Mouse (Mus musculus) cerebellum, adult 11 months (tissue): ENCODE data around the gene Ube2b.
A peak's percentile ranks its signal among the peaks of the same experiment; 100 is the strongest.

Source experiments
- DNase-seq: peaks from one replicate; pipeline ENCODE4 v3.0.0; 2022

The Ube2b gene

DNA sequence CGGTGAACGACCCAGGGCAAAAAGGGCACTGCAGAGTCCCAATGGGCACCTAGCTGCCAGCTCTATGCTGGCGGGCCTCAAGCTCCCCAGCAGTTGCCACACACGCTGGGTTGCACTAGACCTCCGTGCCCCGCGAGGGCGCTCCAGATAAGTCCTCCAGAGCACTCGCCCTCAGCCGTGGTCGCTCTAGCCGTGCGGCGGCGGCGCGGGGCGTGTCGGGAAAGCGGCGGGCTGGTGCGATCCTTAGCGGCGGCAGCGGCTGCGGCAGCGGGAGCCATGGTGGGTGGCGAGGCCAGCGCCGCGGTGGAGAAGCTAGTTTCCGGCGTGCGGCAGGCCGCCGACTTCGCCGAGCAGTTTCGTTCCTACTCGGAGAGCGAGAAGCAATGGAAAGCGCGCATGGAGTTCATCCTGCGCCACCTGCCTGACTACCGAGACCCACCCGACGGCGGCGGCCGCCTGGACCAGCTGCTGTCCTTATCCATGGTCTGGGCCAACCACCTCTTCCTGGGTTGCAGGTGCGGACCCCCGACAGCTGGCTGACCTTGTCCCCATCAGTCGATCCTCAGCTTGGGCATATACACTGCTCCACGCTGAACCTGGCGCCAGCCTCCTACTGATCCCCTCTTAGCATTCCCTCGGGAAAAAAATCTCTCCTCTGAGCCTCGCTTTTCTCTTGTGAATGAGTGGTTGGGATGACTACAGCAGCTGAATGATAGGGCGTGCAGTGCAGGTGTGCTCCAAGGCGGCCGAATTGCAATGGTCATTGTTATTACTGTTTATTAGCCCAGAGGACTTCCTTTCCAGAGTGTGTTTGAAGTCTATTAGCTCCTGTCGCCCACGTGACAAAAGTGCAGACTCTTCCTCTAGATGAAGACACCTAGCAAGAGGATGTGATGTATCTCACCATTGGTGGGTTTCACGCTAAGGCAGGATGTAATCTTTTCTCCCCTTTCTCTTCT is 32.8 kb downstream of the Ube2b start, which contains the start of gene Cdkn2aipnl:
Gene Cdkn2aipnl, plus strand, starts transcription at position 219 of the 959 bp plus-strand sequence.
- DNase-seq, result peak; percentile 94

DNA sequence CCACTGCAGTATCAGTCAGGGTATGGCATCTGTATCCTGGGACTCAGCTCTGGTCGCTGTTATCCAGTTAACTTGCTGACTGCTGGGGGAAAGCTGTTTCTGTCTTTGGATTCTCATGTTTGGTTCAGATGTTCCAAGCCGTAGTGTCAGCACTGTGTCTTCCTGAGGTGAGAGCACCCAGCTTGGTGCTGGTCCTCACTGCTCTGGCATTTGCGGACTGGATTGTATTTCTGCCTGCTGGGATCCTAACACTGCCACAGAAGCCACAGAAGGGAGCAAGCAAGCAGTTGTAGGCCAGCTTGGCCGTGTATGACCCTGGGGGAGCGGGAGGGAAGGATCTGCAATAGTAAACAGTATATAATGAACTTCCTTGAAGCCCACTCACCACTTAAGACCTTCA is 33.9 kb downstream of the Ube2b start:
- DNase-seq, result no peak

GRCm38 (mm10) chr11:51962277-51962676 is 38.3 kb downstream of the Ube2b start:
- no peak for DNase-seq

DNA sequence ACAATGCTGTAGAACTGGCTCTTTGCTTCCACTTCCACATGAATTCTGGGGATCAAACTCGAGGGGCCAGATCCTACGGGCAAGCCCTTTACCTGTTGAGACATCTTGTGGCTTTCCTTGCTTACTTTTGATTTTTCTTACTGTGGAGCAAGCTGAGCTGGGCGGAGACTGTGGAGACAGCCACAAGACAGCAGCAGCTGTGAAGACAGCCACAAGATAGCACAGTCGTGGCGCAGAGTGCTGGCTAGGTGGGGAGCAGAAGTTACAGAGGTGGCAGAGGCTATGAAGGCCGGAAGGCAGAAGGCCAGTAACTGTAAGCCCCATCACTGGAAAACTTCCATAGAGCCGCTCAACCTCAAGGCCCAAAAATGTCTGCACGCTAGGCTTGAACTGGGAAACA is 38.8 kb downstream of the Ube2b start:
- DNase-seq, result no peak

DNA sequence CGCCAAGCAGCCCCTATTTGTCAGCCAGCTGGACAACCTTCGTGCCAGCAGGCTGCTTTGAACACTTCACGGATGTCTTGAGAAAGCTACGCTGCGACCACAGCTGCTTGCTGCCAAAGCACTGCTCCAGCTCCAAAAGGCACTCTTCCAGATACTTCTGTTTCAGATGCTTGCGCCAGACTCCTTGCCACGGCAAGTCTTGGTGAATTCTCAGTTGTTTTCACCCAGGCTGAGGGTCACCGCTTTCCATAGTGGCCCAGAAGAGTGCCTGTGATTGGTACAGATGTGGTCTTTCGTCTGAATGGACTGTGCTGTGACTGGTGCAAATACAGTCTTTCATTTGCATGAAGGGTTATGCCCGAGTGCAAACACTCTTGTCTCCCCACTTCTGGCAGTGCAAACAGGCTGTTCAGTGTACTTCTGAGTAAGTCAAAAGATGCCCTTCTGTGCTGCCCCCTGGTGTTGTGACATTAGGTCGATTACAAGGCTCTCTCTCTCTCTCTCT is 39.5 kb downstream of the Ube2b start:
- no peak for DNase-seq

DNA sequence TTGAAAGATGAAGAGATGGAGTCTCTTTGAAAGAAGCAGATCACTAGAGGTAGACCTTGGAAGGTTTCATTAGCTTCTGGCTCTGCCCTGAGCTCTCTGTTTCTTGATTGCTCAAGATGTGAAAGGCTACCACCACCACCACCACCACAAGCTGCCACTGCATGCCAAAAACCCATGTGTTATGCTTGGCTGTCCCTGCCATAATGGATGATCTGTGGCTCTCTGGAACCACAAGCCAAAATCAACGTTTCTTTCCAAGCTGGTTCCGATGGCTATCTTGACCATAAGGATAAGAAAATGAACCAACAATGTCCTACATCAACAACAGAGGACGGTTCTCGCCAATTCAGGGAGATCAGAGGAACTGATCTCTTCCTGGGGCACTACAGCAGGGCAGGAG is 40.5 kb downstream of the Ube2b start:
- DNase-seq, result no peak

DNA sequence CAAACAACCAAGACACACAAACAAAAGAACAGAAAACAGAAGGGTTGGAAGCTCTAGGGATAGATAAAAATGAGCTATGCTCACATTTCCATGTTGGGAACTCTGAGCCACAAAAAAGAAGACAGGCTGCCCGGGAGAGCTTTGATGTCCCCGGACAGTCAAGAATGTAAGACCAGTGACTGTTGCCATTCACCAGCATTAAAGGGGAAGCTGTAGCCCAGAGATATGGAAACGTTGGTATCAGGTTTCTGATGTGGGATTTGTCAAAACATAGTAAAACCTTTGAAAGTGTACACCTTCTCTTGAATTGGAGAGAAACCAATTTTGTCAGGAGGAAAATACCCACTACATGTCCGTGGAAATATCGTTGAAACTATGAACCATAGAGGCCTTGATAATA is 41.1 kb downstream of the Ube2b start:
- DNase-seq, result no peak

DNA sequence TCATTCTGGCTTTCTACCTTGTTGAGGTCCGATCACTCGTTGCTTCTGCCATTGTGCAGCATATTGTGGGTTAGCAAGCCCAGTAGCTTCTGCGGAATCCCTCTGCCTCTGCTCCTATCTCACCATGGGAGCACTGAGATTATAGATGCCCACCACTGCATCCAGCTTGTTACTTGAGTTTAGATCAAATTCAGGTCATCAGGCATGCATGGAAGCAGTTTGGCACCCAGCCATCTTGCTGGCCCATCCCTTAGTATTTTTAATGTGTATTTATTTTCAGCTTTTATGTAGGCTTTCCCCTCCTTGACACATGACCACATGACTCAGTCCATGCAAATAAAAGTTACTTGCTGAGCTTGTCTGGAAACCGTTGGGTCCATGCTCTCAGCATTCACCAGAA is 42.8 kb downstream of the Ube2b start:
- DNase-seq, result no peak

DNA sequence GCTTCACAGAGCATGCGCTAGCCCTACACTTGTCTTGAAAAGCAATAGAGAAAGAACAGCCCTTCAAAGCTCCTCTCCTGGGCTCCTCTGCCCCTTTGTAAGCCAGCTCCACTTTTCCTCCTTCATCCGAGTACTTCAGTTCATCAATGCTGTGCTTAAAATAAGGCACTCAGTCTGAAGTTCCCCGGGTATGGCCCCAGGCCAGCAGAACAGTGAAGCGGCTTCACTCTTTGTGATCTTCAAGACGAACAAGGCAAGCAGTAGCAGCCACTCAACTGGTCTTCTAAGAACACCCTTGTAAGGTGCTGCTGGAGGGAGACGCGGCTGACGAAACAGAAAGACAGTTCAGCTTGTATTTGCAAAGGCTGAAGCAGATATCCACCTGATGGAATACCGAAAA is 44.5 kb downstream of the Ube2b start:
- DNase-seq, result no peak

- DNase-seq, result no peak
These were observed 48.6 kb downstream of the Ube2b start for GRCm38 (mm10) chr11:51951861-51952420.

DNA sequence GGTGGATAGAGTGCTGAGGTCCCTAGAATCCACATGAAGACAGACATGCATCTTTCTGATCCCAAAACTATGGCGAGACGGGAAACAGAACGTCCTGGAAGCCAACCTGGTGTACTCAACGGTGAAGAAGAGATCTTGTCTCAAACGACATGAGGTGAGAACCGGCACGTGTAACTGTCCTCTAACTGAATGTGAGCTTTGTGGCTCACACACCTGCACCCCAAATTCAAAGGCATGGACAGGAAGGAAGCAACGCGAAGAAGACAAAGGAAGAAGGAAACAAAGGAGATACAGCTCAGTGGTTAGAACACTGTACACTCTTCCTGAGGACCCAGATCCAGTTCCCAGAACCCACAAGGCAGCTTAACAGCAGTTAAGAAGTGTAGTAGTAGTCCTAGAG is 50.6 kb downstream of the Ube2b start:
- DNase-seq, result no peak

DNA sequence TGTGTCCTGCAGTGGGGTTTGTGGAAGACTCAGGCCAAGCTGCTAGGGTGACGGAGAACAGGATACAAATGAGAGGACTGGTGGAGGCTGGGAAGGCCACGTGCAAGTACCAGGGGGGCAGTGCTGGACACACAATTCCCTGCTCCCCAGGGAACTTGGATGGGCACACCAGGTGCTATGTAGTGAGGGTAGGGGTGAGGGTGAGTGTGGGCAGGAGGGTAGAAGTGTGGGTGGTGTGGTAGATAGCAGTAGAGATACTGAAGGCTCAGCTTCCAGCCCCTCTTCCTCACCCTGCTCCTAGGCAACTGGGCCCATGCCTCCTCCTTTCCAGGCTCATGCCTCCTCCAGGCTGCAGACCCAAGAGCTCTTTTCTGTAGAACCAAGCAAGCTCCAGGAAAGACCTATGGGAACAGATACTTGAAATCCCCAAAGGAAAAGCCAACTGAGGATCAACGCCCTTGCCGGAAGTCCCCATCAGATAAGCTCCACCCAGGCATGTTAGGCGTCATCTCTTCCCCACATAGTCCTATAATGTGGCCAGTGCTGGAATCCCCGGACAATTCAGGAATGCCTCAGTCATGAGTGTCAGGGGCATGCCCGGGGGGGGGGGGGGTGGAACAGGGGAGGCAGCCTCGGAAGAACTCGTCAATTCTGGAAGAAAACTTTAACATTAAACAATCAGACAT is 51.3 kb downstream of the Ube2b start:
- DNase-seq, result no peak

GRCm38 (mm10) chr11:51946144-51946543 is 54.4 kb downstream of the Ube2b start:
- DNase-seq, result no peak

DNA sequence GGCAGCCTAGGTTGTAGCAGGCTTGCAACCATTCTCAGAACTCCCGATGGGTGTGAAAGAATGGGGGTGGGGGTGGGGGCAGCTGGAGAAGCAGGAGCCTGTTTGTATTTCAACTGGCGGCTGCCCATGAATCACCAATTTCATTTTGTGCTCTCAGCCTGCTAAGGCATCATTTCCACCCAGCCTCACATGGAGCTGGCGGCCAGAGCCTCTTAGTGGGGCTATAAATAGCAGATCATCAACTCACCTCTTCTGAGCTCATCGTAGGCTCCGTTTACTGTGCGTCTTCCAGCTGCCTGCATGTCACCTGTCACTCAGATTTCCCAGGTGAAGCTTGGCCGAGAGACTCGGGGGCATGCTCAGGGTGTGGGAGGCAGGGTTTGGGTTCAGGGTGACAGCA is 55.0 kb downstream of the Ube2b start:
- no peak for DNase-seq

DNA sequence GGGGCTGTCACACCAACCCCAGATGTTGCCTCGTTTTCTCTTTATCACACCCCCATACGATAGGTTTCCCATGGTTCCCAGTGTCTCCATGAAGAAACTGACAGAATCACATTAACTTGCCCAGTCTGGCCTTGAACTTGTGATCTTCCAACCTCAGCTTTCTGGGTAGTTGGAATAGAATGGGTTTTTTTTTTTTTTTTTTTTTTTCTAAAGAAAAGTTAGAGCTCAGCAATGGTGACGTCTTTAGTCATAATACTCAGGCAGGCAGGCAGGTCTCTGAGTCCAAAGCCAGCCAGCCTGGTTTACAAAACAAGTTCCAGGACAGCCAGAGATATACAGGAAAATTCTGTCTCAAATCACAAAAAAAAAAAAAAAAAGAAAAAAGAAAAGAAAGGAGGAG is 56.3 kb downstream of the Ube2b start:
- DNase-seq, result no peak

GRCm38 (mm10) chr11:51943500-51943841 is 57.1 kb downstream of the Ube2b start:
- no peak for DNase-seq

GRCm38 (mm10) chr11:51942602-51943499 is 57.7 kb downstream of the Ube2b start:
- no peak for DNase-seq

- DNase-seq, result no peak
These were observed 60.0 kb downstream of the Ube2b start for GRCm38 (mm10) chr11:51940511-51940955.

DNA sequence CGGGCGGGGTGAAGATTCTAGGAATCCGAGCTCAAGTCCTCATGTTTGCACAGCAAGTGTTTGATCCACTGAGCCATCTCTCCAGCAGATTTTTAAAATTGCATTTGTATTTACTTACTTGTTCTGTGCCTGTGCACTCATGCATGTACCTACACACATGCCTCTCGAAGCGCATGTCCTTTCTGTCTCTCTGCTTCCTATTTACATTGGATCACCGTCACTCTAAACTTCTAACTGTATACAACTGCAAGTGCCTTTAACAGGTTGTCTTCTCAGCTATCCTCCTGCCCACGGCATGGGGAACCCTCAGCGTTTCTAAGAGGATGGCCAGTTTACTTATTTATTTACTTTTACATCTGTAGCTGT is 61.0 kb downstream of the Ube2b start:
- no peak for DNase-seq

- no peak for DNase-seq
These were observed 61.6 kb downstream of the Ube2b start for GRCm38 (mm10) chr11:51938817-51939589.

DNA sequence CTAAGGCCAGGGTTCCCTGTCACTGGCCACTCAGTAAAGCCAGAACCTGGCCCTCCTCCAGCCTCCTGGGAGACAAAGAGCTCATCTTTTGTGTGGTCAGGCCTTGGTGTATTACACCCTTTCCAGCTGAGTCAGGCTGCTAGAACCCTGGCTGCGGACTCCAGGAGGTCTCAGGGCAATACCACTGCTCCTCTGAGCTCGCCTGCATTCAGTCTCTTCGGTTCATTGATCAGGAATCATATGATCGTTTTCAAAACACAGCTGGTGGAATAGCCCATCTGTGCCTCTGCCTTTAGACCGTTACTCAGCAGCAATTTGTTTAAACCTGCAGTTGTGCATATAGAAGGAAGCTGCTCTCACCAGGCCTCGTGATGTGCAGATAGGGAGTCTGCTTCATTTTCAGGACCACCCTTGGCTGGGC is 63.2 kb downstream of the Ube2b start:
- DNase-seq, result no peak
